Mouse (Mus musculus): ENCODE measurements around the gene Gm49318. TPM values are rescaled to one million over a fixed set of nuclear protein-coding genes. Genes with fewer than 3 reads are reported as not detected.
A peak's percentile ranks its signal among the peaks of the same experiment; 100 is the strongest.

The Gm49318 gene
- polyA plus RNA-seq, 2 experiments: not detected

DNA sequence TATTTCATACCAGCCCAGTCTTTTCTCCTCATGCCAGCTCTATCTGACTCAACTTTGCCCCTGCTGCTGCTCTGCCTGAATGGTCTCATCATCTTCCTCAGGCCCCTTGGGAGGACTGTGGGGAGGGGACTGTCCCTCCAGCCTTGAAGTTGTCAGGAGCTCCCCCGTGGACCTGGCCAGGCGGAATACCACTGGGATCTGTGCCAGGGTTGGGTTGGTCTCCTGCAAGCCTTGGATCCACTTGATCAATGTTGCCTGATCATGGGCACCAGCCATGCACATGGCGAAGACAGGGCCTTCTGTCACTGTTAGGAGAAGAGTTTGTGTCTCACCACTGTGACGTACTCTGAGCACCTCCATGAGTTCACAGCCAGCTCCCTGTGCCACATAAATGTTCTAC, 1.2 kb upstream of the Gm49318 start:
- no peaks in the 10 kb centered on the region for H3K27me3 ChIP-seq (ENCODE audit: control insufficient read depth, insufficient read depth, low read length)
- ATAC-seq (ENCODE audit: insufficient read depth) (no peak), DNase-seq (ENCODE audit: low read depth in 3 of 3, low spot score in 3 of 3) (no peak)
- no peak overlapping the region for H3K4me2 ChIP-seq (ENCODE audit: low read depth)
- TF ChIP-seq EP300 (IDR thresholded peaks at IDR 0.05; ENCODE audit: low read depth): no peak
- TF ChIP-seq CTCF (IDR thresholded peaks at IDR 0.05; ENCODE audit: low read depth): no peak
- no peaks in the 10 kb centered on the region for H3K9me3 ChIP-seq (ENCODE audit: control insufficient read depth, low read length)
- peaks cover 0 to 6% of the 10 kb centered on the region in 2 experiments; a peak in 2 of 4 replicates for H3K4me1 ChIP-seq (replicated peaks; ENCODE audit: control insufficient read depth in 2 of 2, insufficient read depth in 2 of 2, low read length in 1 of 2)
- 85% methylated on average over 4 of the region's 4 CpGs for whole genome bisulfite sequencing (ENCODE audit: insufficient replicate concordance)
- H3K9ac ChIP-seq (replicated peaks): no peak overlapping the region
- no peak overlapping the region for H3K4me3 ChIP-seq (ENCODE audit: insufficient read depth in 1 of 2, low read depth in 2 of 2, low read length in 2 of 2)
- H3K27ac ChIP-seq: no peak overlapping the region
- H3K36me3 ChIP-seq (replicated peaks; ENCODE audit: control insufficient read depth, insufficient read depth, low read depth): no peaks in the 10 kb centered on the region; the same call in 1 of the 2 replicates

DNA sequence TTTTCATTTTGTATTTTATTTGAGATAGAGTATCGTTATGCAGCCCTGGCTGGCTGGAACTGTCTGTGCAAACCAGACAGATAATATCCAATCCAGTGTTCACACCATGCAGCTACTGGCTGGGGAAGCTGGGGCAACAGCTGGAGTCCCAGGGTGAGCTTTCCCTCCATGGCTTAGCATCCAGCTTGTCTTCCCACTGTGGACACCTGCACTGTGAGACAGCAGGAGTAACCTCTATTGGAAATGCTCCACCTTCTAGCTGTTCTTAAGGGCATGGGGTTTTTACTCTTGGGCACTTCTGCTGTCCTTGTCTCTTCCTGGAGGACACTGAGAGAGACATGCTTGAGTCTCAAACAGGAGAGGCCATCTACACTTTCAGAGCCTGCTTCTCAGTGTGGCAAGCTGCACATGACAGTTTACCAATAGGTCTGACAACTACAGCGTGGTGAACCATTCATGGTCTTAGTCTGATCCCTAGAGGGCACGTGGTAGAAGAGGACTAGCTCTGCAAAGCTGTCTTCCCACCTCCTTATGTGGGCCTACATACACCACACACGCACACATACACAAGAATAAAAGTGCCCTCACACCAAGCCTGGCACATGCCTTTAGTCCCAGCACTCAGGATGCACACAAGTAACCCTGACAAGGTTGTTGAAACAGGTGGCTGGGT, 1.0 kb downstream of the Gm49318 start:
- DNase-seq (ENCODE audit: low read depth in 3 of 3, low spot score in 3 of 3) (no peak), ATAC-seq (ENCODE audit: insufficient read depth) (no peak)
- H3K4me1 ChIP-seq (replicated peaks; ENCODE audit: control insufficient read depth in 2 of 2, insufficient read depth in 2 of 2, low read length in 1 of 2): peaks cover 0 to 6% of the 10 kb centered on the region in 2 experiments; a peak in 2 of 4 replicates
- H3K27ac ChIP-seq: no peak overlapping the region
- H3K27me3 ChIP-seq (ENCODE audit: control insufficient read depth, insufficient read depth, low read length): no peaks in the 10 kb centered on the region
- no peaks in the 10 kb centered on the region; the same call in 1 of the 2 replicates for H3K36me3 ChIP-seq (replicated peaks; ENCODE audit: control insufficient read depth, insufficient read depth, low read depth)
- peak overlapping the region; percentile 57 to 75 for H3K4me3 ChIP-seq (ENCODE audit: insufficient read depth in 1 of 2, low read depth in 2 of 2, low read length in 2 of 2)
- H3K4me2 ChIP-seq (ENCODE audit: low read depth): peak overlapping the region; percentile 73
- no peak for TF ChIP-seq EP300 (IDR thresholded peaks at IDR 0.05; ENCODE audit: low read depth)
- TF ChIP-seq CTCF (IDR thresholded peaks at IDR 0.05; ENCODE audit: low read depth): no peak
- no peaks in the 10 kb centered on the region for H3K9me3 ChIP-seq (ENCODE audit: control insufficient read depth, low read length)
- H3K9ac ChIP-seq (replicated peaks): no peak overlapping the region
- WGBS (ENCODE audit: insufficient replicate concordance): 64% methylated on average over 4 of the region's 4 CpGs

DNA sequence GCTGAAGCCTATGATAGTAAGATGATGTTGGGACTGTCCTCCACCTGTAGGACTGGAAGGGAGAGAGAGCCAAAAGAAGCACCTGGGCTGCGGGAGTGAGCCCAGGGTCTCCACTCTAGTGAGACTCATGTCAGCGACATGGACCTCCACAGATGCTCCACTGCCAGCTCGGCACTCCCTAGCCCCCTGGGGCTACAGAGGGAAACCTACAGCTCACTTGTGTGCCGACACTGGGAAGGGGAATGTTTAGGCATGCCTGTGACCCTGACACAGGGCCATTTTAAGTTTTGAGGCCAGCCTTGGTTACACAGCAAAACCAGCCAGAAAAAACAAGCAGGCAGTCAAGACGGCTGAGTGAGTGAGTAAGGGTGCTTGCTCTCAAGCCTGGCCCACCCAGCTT, 3.9 kb downstream of the Gm49318 start:
- no peak overlapping the region for H3K27ac ChIP-seq
- H3K4me1 ChIP-seq (replicated peaks; ENCODE audit: control insufficient read depth in 2 of 2, insufficient read depth in 2 of 2, low read length in 1 of 2): peaks cover 0 to 6% of the 10 kb centered on the region in 2 experiments; a peak in 2 of 4 replicates
- no peak overlapping the region for H3K9ac ChIP-seq (replicated peaks)
- TF ChIP-seq EP300 (IDR thresholded peaks at IDR 0.05; ENCODE audit: low read depth): no peak
- TF ChIP-seq CTCF (IDR thresholded peaks at IDR 0.05; ENCODE audit: low read depth): no peak
- 79% methylated on average over 5 of the region's 5 CpGs for WGBS (ENCODE audit: insufficient replicate concordance)
- no peaks in the 10 kb centered on the region for H3K9me3 ChIP-seq (ENCODE audit: control insufficient read depth, low read length)
- H3K36me3 ChIP-seq (replicated peaks; ENCODE audit: control insufficient read depth, insufficient read depth, low read depth): peaks cover 9% of the 10 kb centered on the region
- DNase-seq (ENCODE audit: low read depth in 3 of 3, low spot score in 3 of 3): no peak
- no peak overlapping the region for H3K4me2 ChIP-seq (ENCODE audit: low read depth)
- H3K27me3 ChIP-seq (ENCODE audit: control insufficient read depth, insufficient read depth, low read length): no peaks in the 10 kb centered on the region
- no peak for ATAC-seq (ENCODE audit: insufficient read depth)
- H3K4me3 ChIP-seq (ENCODE audit: insufficient read depth in 1 of 2, low read depth in 2 of 2, low read length in 2 of 2): no peak overlapping the region

DNA sequence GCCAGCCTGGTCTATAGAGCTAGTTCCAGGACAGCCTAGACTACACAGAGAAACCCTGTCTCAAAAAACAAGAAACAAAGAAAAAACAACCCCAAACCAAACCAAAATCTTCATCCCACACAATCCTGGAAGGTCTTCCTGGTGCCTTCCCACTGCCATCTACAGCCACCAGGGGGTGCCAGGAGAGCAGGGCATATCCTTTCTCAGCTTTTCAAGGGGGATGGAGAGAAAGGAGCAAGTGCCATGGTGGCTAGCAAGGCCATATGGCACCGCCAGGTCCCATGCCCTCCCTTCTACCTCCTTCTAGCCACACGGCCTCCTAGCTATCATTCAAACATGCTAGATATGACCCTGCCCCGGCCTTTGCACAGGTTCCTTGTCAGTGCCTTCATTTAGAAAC, 4.6 kb downstream of the Gm49318 start:
- Histone ChIP-seq H3K4me2 (ENCODE audit: low read depth) (no peak overlapping the region), H3K36me3 (replicated peaks; ENCODE audit: control insufficient read depth, insufficient read depth, low read depth) (peaks cover 9% of the 10 kb centered on the region), H3K4me1 (replicated peaks; ENCODE audit: control insufficient read depth in 2 of 2, insufficient read depth in 2 of 2, low read length in 1 of 2) (peaks cover 0 to 6% of the 10 kb centered on the region in 2 experiments; a peak in 2 of 4 replicates), H3K9ac (replicated peaks) (no peak overlapping the region), H3K9me3 (ENCODE audit: control insufficient read depth, low read length) (no peaks in the 10 kb centered on the region), H3K27me3 (ENCODE audit: control insufficient read depth, insufficient read depth, low read length) (no peaks in the 10 kb centered on the region), H3K4me3 (ENCODE audit: insufficient read depth in 1 of 2, low read depth in 2 of 2, low read length in 2 of 2) (no peak overlapping the region), H3K27ac (no peak overlapping the region)
- ATAC-seq (ENCODE audit: insufficient read depth) (no peak), DNase-seq (ENCODE audit: low read depth in 3 of 3, low spot score in 3 of 3) (peak in 1 of 3 experiments; percentile 32)
- WGBS (ENCODE audit: insufficient replicate concordance): 57% methylated on average over 3 of the region's 3 CpGs
- TF ChIP-seq CTCF (IDR thresholded peaks at IDR 0.05; ENCODE audit: low read depth) (peak; percentile 96), EP300 (IDR thresholded peaks at IDR 0.05; ENCODE audit: low read depth) (no peak)

DNA sequence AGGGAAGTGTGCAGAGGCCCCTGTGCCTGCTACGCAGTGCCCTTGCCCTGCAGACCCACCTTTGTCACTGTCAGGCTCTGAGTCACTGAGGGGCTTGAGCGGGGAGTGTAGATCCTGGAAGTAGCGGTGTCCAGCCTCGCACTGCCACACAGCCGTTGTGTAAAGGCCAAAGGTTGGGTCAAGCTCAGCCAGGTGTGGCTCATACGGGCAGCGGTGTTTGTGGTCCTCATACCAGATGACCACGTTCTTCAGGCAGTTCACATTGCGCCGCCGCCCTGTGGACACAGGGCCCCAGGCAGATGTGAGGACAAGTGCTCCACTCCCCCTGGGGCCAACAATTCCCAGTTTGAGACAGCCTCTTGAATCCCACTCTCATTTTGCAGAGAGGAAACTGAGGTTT, 5.4 kb downstream of the Gm49318 start:
- no peaks in the 10 kb centered on the region for H3K27me3 ChIP-seq (ENCODE audit: control insufficient read depth, insufficient read depth, low read length)
- H3K27ac ChIP-seq: no peak overlapping the region
- no peaks in the 10 kb centered on the region for H3K9me3 ChIP-seq (ENCODE audit: control insufficient read depth, low read length)
- ATAC-seq (ENCODE audit: insufficient read depth): no peak
- no peak overlapping the region for H3K9ac ChIP-seq (replicated peaks)
- peaks cover 0 to 6% of the 10 kb centered on the region in 2 experiments; a peak in 2 of 4 replicates for H3K4me1 ChIP-seq (replicated peaks; ENCODE audit: control insufficient read depth in 2 of 2, insufficient read depth in 2 of 2, low read length in 1 of 2)
- no peak overlapping the region for H3K4me3 ChIP-seq (ENCODE audit: insufficient read depth in 1 of 2, low read depth in 2 of 2, low read length in 2 of 2)
- WGBS (ENCODE audit: insufficient replicate concordance): 85% methylated on average over 11 of the region's 11 CpGs
- DNase-seq (ENCODE audit: low read depth in 3 of 3, low spot score in 3 of 3): no peak
- no peak overlapping the region for H3K4me2 ChIP-seq (ENCODE audit: low read depth)
- peaks cover 9% of the 10 kb centered on the region for H3K36me3 ChIP-seq (replicated peaks; ENCODE audit: control insufficient read depth, insufficient read depth, low read depth)
- TF ChIP-seq CTCF (IDR thresholded peaks at IDR 0.05; ENCODE audit: low read depth): no peak
- no peak for TF ChIP-seq EP300 (IDR thresholded peaks at IDR 0.05; ENCODE audit: low read depth)
